Mouse (Mus musculus) cerebellum, adult 2 months (tissue): ENCODE data around the gene Aff3.

Experiments used
- CTCF ChIP-seq: fragments of 200-500 bp; IDR thresholded peaks from 2 replicates; pipeline ENCODE4 v1.5.1; 2011; ENCODE audit warnings: low read depth, mild to moderate bottlenecking, control low read depth, low read length, moderate library complexity, borderline replicate concordance; ENCODE audit not compliant: insufficient read depth
- POLR2A ChIP-seq: fragments of 200-500 bp; IDR thresholded peaks from 2 replicates; pipeline ENCODE4 v1.6.1; 2011; ENCODE audit warnings: low read length, control low read depth, borderline replicate concordance; ENCODE audit not compliant: insufficient read depth

DNA sequence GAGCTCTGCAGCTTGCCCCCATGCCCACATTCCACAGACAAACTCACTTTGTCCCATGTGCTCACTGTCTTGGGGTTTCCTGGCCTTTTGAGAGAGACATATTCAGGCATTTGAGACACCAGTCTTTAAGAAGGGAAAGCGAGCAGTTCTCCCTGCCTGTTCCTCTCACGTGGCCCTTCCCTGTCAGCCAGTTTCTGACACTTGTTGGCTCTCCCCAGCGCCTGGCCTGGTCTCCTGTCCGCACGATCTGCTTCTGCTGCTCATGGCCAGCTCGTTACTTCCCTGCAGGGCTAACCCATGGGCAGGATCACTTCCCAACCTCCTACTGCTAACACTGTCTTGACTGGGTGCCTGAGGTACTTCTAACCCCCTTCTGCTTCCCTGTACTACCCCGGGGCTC lies 118.1 kb downstream of the Aff3 start:
- TF ChIP-seq POLR2A (no peak), CTCF (no peak)
